Comparison of ENCODE assay signal across 30 mouse cellular contexts in genomic region chr14:73878267-73878666, GRCm38 (mm10).
"Had no signal": no experiment of that assay in that cellular context is flagged by ENCODE, and none has a peak within 500 bp of the region (broad histone marks: within the 10 kb centered on the region; RNA-seq: fewer than 3 reads in every experiment).

No protein-coding gene starts in this region.

- H3K4me1 ChIP-seq: limb, embryonic 10.5 days; limb, embryonic 13.5 days; limb, embryonic 15.5 days; liver, embryonic 12.5 days; liver, embryonic 13.5 days; liver, embryonic 15.5 days; lung, embryonic 15.5 days; megakaryocyte, embryonic 14.5 days; midbrain, embryonic 10.5 days; midbrain, embryonic 12.5 days; midbrain, embryonic 13.5 days; midbrain, embryonic 15.5 days; neural tube, embryonic 12.5 days had no signal

- H3K9me3 ChIP-seq: limb, embryonic 10.5 days; limb, embryonic 12.5 days; limb, embryonic 13.5 days; limb, embryonic 15.5 days; liver, embryonic 12.5 days; liver, embryonic 13.5 days; liver, embryonic 15.5 days; lung, embryonic 15.5 days; megakaryocyte, embryonic 14.5 days; midbrain, embryonic 10.5 days; midbrain, embryonic 12.5 days; midbrain, embryonic 13.5 days; midbrain, embryonic 15.5 days; neural tube, embryonic 12.5 days had no signal

- H3K9ac ChIP-seq: limb, embryonic 12.5 days; limb, embryonic 13.5 days; limb, embryonic 15.5 days; liver, embryonic 12.5 days; liver, embryonic 13.5 days; liver, embryonic 14.5 days; liver, embryonic 15.5 days; liver, postnatal 0 days; lung, embryonic 14.5 days; lung, embryonic 15.5 days; midbrain, embryonic 12.5 days; midbrain, embryonic 13.5 days; midbrain, embryonic 15.5 days; neural tube, embryonic 12.5 days had no signal

- H3K27ac ChIP-seq: limb, embryonic 10.5 days; limb, embryonic 12.5 days; limb, embryonic 13.5 days; limb, embryonic 15.5 days; liver, embryonic 12.5 days; liver, embryonic 13.5 days; liver, embryonic 14.5 days; liver, embryonic 15.5 days; lung, embryonic 15.5 days; macrophage; midbrain, embryonic 10.5 days; midbrain, embryonic 12.5 days; midbrain, embryonic 13.5 days; midbrain, embryonic 15.5 days; neural tube, embryonic 12.5 days had no signal

- H3K36me3 ChIP-seq: limb, embryonic 10.5 days; limb, embryonic 12.5 days; limb, embryonic 13.5 days; limb, embryonic 15.5 days; liver, embryonic 12.5 days; liver, embryonic 13.5 days; liver, embryonic 15.5 days; lung, embryonic 15.5 days; midbrain, embryonic 10.5 days; midbrain, embryonic 12.5 days; midbrain, embryonic 13.5 days; midbrain, embryonic 15.5 days; neural tube, embryonic 12.5 days had no signal

- H3K4me3 ChIP-seq: limb, embryonic 10.5 days; limb, embryonic 12.5 days; limb, embryonic 13.5 days; limb, embryonic 15.5 days; liver, embryonic 12.5 days; liver, embryonic 13.5 days; liver, embryonic 15.5 days; lung, embryonic 15.5 days; megakaryocyte, embryonic 14.5 days; midbrain, embryonic 10.5 days; midbrain, embryonic 12.5 days; midbrain, embryonic 13.5 days; midbrain, embryonic 15.5 days; myocyte; neural tube, embryonic 12.5 days had no signal

- ATAC-seq: liver, embryonic 12.5 days; liver, postnatal 0 days; lung, postnatal 0 days; midbrain, embryonic 13.5 days; midbrain, embryonic 15.5 days had no signal

- DNase-seq: left cerebral cortex, postnatal 4 days; liver; liver, embryonic 13.5 days; liver, postnatal 0 days; lung, adult 18-20 months; lung, adult 2 months; lung, embryonic 14.5 days; lung, postnatal 10 days; lung, postnatal 14 days; lung, postnatal 36 days; lung, postnatal 4 days had no signal

- H3K27me3 ChIP-seq: limb, embryonic 12.5 days; limb, embryonic 15.5 days; liver, embryonic 12.5 days; liver, embryonic 13.5 days; liver, embryonic 15.5 days; lung, embryonic 15.5 days; megakaryocyte, embryonic 14.5 days; midbrain, embryonic 12.5 days; midbrain, embryonic 13.5 days; midbrain, embryonic 15.5 days; neural tube, embryonic 12.5 days had no signal

- H3K4me2 ChIP-seq: limb, embryonic 12.5 days; limb, embryonic 13.5 days; limb, embryonic 15.5 days; liver, embryonic 11.5 days; liver, embryonic 12.5 days; liver, embryonic 13.5 days; liver, embryonic 15.5 days; lung, embryonic 14.5 days; lung, embryonic 15.5 days; midbrain, embryonic 11.5 days; midbrain, embryonic 12.5 days; midbrain, embryonic 13.5 days; midbrain, embryonic 15.5 days; neural tube, embryonic 12.5 days had no signal
